Mouse (Mus musculus) gastrocnemius, postnatal 4 days (tissue): ENCODE measurements at regions not wholly inside any gene's neighbourhood (a gene's known extent, or its start where the extent isn't known, plus 50 kb on each side); places are given as distances from the start of the nearest gene placed in this dataset.
"Not testable (repeated sequence)": the region's sequence is repeated elsewhere in the genome, so short reads cannot be mapped to it uniquely, and the experiment has no call there.

Experiments
- DNase-seq, 2 experiments: peaks; one replicate each; pipeline ENCODE4 v3.0.0; 2021 to 2022; ENCODE audit warnings: low spot score in 2 of 2, mixed read lengths in 2 of 2

DNA sequence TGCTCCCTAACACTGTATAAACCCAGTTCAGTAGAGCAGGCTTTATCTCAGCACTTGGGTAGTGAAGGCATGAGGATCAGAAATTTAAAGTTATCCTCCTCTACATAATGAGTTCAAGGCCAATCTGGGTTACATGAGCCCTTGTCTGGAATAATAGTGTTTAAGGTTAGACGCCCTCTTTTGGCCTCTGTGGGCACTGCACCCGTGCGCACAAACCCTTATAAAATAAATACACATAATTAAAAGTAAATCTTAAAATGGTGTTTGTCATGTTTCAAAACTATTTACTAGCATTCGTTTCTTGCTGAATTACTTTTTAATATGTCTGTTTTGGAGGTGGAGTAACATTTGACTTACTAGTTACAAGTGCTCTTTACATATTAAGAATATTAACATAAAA lies 271.2 kb downstream of the Cyp26b1 start:
- DNase-seq, result no peak

GRCm38 (mm10) chr6:84320586-84320985 lies 273.1 kb downstream of the Cyp26b1 start:
- no peak for DNase-seq

DNA sequence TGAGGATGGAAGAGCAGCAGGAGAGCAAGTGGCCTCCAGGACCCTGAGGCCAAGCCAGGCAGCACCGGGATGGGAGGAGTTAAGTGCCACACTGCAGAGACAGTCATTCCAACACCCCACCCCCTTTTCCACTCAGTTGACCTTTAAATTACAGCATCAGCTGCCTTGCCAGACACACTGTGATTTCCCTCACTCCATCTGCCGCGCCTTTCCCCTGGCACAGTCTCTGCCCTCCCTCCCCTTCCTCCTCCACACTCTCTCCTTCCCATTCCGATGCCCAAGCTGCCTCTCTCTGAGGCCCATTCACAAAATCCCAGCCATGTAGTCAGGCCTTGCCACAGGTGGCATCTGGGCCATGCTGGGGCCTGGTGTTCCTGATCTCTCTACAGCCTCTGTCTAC lies 274.9 kb downstream of the Cyp26b1 start:
- peak in 1 of 2 experiments; percentile 30 for DNase-seq

GRCm38 (mm10) chr6:84317026-84317425 lies 276.7 kb downstream of the Cyp26b1 start:
- no peak for DNase-seq

GRCm38 (mm10) chr6:84315175-84315912 lies 278.4 kb downstream of the Cyp26b1 start:
- no peak for DNase-seq

GRCm38 (mm10) chr6:84313797-84314196 lies 279.9 kb downstream of the Cyp26b1 start:
- no peak for DNase-seq

DNA sequence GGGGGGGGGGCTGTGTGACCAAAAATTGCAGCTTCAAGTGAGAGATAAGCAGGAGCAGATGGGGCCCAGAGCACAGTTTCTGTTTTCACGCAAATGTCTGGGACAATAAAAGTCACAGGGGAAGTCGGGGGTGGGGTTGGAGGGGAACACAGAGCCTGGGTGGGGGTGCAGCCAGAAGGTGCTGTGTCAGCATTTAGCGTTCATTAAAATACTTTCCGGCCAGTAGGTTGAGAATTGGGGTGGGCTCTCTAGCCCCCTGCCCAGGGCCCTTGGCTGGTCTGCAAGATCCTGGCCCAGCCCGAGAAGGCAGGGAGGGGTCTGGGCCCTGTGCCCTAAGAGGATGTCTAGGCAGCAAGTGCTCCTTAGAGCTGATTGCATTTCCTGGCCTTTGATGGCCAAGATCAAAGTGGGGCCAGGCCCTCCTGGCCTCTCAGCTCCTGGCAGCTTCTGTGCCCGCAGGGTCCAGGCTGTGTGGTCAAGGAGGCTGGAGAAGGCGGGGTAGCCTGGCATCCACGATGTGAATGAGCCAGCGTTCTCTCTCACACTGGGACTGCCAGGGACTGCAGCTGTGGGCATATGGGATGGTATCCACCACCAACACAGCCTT lies 283.0 kb downstream of the Cyp26b1 start:
- DNase-seq, result no peak

GRCm38 (mm10) chr6:84307556-84307955 lies 286.2 kb downstream of the Cyp26b1 start:
- DNase-seq, result no peak

- no peak for DNase-seq
Observed at GRCm38 (mm10) chr6:84306585-84306984, 287.1 kb downstream of the Cyp26b1 start.

- DNase-seq, result no peak
Observed at GRCm38 (mm10) chr6:84305093-84305492, 288.6 kb downstream of the Cyp26b1 start.

- DNase-seq, result not testable (repeated sequence)
Observed at GRCm38 (mm10) chr6:84302916-84303315, 290.8 kb downstream of the Cyp26b1 start.

DNA sequence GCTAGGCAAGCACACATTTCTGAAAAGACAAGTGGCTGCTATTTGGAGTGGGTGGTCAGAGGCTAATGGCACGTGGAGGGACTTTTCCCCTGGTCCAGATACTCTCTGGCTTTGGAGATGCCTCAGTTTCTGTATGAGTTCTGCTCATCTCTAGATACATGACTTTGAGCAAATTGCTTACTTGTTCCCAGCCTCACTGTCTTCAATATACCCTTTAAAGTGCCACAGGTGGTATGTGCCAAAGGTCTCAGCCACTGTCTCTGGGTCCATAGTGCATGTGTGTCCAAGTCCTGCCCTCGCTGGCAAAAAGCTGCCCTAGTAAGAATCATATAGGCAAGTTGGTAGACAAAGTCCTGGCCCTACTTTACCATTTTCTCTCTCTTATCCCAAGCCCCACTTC lies 291.5 kb downstream of the Dysf start:
- no peak for DNase-seq

GRCm38 (mm10) chr6:84299146-84299545 lies 290.8 kb downstream of the Dysf start:
- no peak for DNase-seq

DNA sequence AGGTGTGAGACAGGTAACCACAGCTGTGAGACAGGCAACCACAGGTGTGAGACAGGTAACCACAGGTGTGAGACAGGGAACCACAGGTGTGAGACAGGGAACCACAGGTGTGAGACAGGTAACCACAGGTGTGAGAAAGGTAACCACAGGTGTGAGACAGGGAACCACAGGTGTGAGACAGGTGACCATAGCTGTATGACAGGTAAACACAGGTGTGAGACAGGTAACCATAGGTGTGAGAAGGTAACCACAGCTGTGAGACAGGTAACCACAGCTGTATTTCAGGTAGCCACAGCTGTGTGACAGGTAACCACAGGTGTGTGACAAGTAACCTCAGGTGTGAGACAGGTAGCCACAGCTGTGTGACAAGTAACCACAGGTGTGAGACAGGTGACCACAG lies 265.5 kb downstream of the Dysf start:
- not testable (repeated sequence) for DNase-seq

GRCm38 (mm10) chr6:84272520-84273311 lies 264.3 kb downstream of the Dysf start:
- no peak for DNase-seq

DNA sequence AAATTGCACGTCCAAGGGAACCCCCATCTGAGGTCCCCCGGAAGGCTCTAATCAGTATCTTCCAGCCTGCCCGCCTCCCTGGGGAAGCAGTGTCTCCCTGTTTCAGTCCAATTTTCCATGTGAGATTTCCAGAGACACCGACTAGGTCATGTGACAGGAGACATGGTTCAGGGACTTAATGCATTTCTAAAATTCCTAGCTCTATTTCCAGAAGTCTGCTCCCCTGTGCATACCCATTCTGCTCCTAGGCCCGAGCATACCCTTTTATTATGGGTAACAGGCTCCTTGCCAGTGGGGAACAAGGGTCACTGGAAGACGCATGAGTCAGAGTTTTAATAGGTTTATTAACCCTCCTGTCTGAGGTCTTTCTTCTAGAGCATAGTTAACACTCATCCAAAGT lies 263.6 kb downstream of the Dysf start:
- no peak for DNase-seq

GRCm38 (mm10) chr6:84271441-84271840 lies 263.1 kb downstream of the Dysf start:
- DNase-seq, result no peak

GRCm38 (mm10) chr6:84270518-84271165 lies 262.3 kb downstream of the Dysf start:
- no peak for DNase-seq

GRCm38 (mm10) chr6:84269478-84269877 lies 261.1 kb downstream of the Dysf start:
- DNase-seq, result no peak

DNA sequence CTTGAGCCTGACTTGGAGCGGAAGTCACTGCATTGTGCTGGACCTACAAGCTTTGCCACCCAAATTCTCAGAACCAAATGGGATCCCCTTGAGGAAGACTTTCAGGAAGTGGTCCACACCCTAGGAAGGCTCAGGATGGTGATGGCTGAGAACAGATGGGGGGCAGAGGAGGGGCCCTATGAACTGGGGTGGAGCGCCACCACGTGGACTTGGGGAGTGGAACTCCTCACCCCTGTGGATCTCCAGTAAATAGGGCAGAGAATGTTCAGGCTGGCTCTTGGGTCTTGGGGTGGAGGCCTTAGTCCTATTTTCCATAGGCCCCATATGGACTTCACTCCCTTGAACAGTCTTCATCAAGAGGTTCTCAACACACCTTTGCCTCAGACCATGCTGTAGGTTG lies 260.6 kb downstream of the Dysf start:
- no peak for DNase-seq

- no peak for DNase-seq
Observed at GRCm38 (mm10) chr6:84268111-84268510, 259.7 kb downstream of the Dysf start.

DNA sequence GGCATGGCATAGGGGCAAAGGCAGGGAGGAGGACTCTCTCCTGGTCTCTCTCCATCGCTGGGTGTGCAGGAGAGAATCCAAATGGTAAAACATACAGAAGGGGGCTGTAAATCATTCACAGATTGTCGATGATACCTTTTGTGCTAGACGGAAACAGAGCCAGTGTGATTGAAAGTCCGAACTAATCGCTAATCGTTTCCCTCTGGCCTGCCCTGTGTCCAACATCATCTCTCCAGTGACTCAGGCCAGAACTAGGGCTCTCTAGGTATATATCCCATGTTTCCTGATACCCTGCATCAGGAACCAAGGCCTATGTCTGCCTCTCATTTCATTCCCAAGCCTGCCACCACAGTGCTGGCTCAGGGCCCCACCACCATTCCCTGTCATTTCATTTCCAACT lies 259.1 kb downstream of the Dysf start:
- no peak for DNase-seq
